Mouse (Mus musculus) urinary bladder, postnatal 4 days (tissue): Measurements from ENCODE around the gene Gm8660.
"Not testable (repeated sequence)": the region's sequence is repeated elsewhere in the genome, so short reads cannot be mapped to it uniquely, and the experiment has no call there.

Experiments
- DNase-seq, 2 experiments: peaks; one replicate each; pipeline ENCODE4 v3.0.0; 2021 to 2022; ENCODE audit warnings: low spot score in 2 of 2

Gene Gm8660

DNA sequence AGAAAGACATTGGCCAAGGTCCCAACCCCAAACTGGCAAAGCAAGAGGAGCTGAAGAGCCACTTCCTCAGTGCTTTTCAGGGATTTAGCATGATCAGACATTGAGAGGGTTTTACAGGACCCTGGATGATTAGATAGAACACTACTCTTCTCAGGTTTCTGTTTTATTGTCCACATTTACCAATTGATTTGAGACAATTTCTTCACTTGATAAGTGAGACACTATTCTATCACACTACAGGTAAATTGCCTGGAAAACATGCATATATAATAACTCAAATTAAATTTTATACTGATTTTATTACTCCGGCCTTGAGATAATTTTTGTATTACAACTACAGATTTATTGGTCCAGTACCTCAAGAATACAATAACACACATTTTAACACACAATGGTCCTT lies at the start of gene Gm8660:
Gene Gm8660, minus strand, starts transcription at position 101 of the 400 bp plus-strand sequence.
- DNase-seq = not testable (repeated sequence)

DNA sequence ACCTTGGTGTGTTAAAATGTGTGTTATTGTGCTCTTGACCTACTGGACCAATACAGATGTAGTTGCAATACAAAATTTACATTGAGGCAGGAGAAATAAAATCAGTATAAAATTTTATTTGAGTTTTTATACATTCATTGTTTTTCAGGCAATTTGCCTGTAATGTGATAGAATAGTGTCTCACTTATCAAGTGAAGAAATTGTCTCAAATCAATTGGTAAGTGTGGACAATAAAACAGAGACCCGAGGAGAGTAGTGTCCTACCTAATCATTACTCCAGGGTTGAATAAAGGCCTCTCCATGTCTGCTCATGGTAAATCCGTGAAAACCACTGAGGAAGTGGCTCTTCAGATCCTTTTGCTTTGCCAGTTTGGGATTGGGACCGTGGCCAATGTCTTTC lies 42.4 kb upstream of the Gm8660 start, which contains the start of gene Vmn1r148:
Gene Vmn1r148, plus strand, starts transcription at position 301 of the 400 bp plus-strand sequence.
- not testable (repeated sequence) for DNase-seq

DNA sequence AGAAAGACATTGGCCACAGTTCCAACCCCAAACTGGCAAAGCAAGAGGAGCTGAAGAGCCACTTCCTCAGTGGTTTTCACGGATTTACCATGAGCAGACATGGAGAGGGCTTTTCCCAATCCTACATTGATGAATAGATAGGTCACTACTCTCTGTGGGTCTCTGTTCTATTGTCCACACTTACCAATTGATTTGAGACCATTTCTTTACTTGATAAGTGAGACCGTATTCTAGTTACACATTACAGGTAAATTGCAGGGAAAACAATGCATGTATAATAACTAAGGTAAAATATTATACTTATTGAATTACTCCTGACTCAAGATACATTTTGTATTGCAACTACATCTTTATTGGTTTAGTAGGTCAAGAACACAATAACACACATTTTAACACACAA lies 41.2 kb downstream of the Gm8660 start, which contains the start of gene Gm4187:
Gene Gm4187, minus strand, starts transcription at position 101 of the 400 bp plus-strand sequence.
- not testable (repeated sequence) for DNase-seq
